Mouse (Mus musculus) CD4-positive, CD25-positive, alpha-beta regulatory T cell, adult 4 months (primary cell): Measurements from ENCODE around the gene Rbm33. TPM values are rescaled to one million over a fixed set of nuclear protein-coding genes. Genes with fewer than 3 reads are reported as not detected.

Experiments used
- ATAC-seq: one replicate; pipeline ENCODE4 v1.8.0; 2017
- polyA plus RNA-seq, 2 experiments: library from polyadenylated mRNA; unstranded; fragments of 100-300 nt; shearing (Covaris generic); gene quantifications; one replicate each; pipeline ENCODE4 v1.2.1; 2017

The Rbm33 gene
- polyA plus RNA-seq, 2 experiments from 2014 or later = 13.2 to 13.5 TPM

GRCm38 (mm10) chr5:28413533-28413932, 96.6 kb downstream of the Rbm33 start:
- no peak for ATAC-seq

- ATAC-seq = no peak
Measured at GRCm38 (mm10) chr5:28414076-28414475, 97.2 kb downstream of the Rbm33 start.

GRCm38 (mm10) chr5:28416029-28416428, 99.1 kb downstream of the Rbm33 start:
- ATAC-seq = no peak

- no peak for ATAC-seq
Measured at GRCm38 (mm10) chr5:28418734-28419133, 101.8 kb downstream of the Rbm33 start.

- no peak for ATAC-seq
Measured at GRCm38 (mm10) chr5:28419640-28420265, 102.8 kb downstream of the Rbm33 start.

GRCm38 (mm10) chr5:28423781-28424180, 106.9 kb downstream of the Rbm33 start:
- no peak for ATAC-seq

- no peak for ATAC-seq
Measured at GRCm38 (mm10) chr5:28425926-28426325, 109.0 kb downstream of the Rbm33 start.

GRCm38 (mm10) chr5:28450126-28450890, 133.4 kb downstream of the Rbm33 start:
- no peak for ATAC-seq

GRCm38 (mm10) chr5:28451053-28451638, 134.2 kb downstream of the Rbm33 start:
- no peak for ATAC-seq

GRCm38 (mm10) chr5:28453086-28453485, 136.2 kb downstream of the Rbm33 start:
- ATAC-seq = no peak

- ATAC-seq = no peak
Measured at GRCm38 (mm10) chr5:28453523-28453922, 136.6 kb downstream of the Rbm33 start.

GRCm38 (mm10) chr5:28454546-28454945, 137.6 kb downstream of the Rbm33 start:
- no peak for ATAC-seq

- ATAC-seq = no peak
Measured at GRCm38 (mm10) chr5:28455721-28456120, 138.8 kb downstream of the Rbm33 start.

- no peak for ATAC-seq
Measured at GRCm38 (mm10) chr5:28456366-28456765, 139.4 kb downstream of the Rbm33 start.

GRCm38 (mm10) chr5:28457921-28458641, 141.2 kb downstream of the Rbm33 start:
- no peak for ATAC-seq

- no peak for ATAC-seq
Measured at GRCm38 (mm10) chr5:28458821-28459240, 141.9 kb downstream of the Rbm33 start.

GRCm38 (mm10) chr5:28459456-28460225, 142.7 kb downstream of the Rbm33 start:
- no peak for ATAC-seq

- ATAC-seq = no peak
Measured at GRCm38 (mm10) chr5:28460556-28461350, 143.8 kb downstream of the Rbm33 start.

GRCm38 (mm10) chr5:28461376-28461775, 144.5 kb downstream of the Rbm33 start:
- no peak for ATAC-seq

GRCm38 (mm10) chr5:28462741-28463590, 146.0 kb downstream of the Rbm33 start:
- ATAC-seq = no peak
